In the genomic region with DNA sequence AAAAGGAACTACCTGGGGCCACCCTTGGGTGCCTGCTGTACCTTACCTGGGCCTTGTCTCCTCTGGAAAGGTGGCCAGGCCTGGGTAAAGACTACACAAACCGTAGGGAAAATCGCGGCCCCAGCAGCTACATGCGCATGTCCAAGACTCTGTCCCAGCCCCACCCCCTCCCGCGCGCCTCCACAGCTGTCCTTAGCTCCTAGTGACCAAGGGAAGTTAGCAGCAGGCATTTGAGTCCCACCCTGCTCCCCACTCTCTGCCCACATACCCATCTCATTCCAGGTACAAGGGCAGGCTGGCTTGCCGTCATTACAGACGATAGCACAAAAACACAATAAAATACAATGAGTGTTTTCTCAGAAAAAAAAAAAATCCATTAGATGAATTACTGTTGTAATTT, we compare ENCODE assay signal across 9 mouse cellular contexts. TPM values are rescaled to one million over a fixed set of nuclear protein-coding genes. Genes with fewer than 3 reads are reported as not detected.
DNase-seq lines count a peak whose midpoint lies in the region; ATAC-seq and TF ChIP-seq lines count a peak whose summit lies in the region.
"Had no signal": no experiment of that assay in that cellular context is flagged by ENCODE, and none has a peak within 500 bp of the region (broad histone marks: within the 10 kb centered on the region; RNA-seq: fewer than 3 reads in every experiment).

No protein-coding gene starts in this region.

- in situ Hi-C loops in ES-E14 (cut with MboI; ENCODE audit: low sequenced_read_pairs in 2 of 2, unreplicated experiment in 2 of 2): no loop called here

- H3K4me3 ChIP-seq in heart, embryonic 14.5 days (ENCODE audit: control insufficient read depth in 1 of 2, insufficient read depth in 1 of 2, low read depth in 1 of 2, low read length in 2 of 2): 0 out of 4 replicates have a peak overlapping the region, but pooled peaks of 1 of the 2 experiments have one; percentile 0
- peak overlapping the region; percentile 23 to 38; a peak in 3 of 4 replicates for H3K4me3 ChIP-seq in ES-E14 (ENCODE audit: insufficient read depth in 1 of 2, low read depth in 1 of 2, low read length in 2 of 2, poor library complexity in 1 of 2, severe bottlenecking in 1 of 2)
- no peak overlapping the region for H3K4me3 ChIP-seq in heart, embryonic 16.5 days (ENCODE audit: low read length)
- no peak overlapping the region for H3K4me3 ChIP-seq in midbrain, embryonic 12.5 days

- peaks cover 25% of the 10 kb centered on the region for H3K27me3 ChIP-seq in heart, embryonic 14.5 days (ENCODE audit: control insufficient read depth, insufficient read depth, low read length)
- H3K27me3 ChIP-seq in heart, embryonic 16.5 days (ENCODE audit: control insufficient read depth, insufficient read depth, low read length): 0 out of 2 replicates have a peak, but pooled peaks cover 5% of the 10 kb centered on the region
- H3K27me3 ChIP-seq in midbrain, embryonic 12.5 days: peaks cover 34% of the 10 kb centered on the region

- H3K4me2 ChIP-seq in heart, embryonic 14.5 days (ENCODE audit: low read length): peak overlapping the region; percentile 48
- H3K4me2 ChIP-seq in heart, embryonic 16.5 days (ENCODE audit: low read depth, low read length): peak overlapping the region; percentile 39; the same call in 1 of the 2 replicates
- H3K4me2 ChIP-seq in midbrain, embryonic 12.5 days (replicated peaks): peak overlapping the region; percentile 19

- WGBS in heart, embryonic 14.5 days: 40% methylated on average over 9 of the region's 9 CpGs
- WGBS in heart, embryonic 16.5 days: 35% methylated on average over 9 of the region's 9 CpGs
- WGBS in midbrain, embryonic 12.5 days: 35% methylated on average over 9 of the region's 9 CpGs

- H3K27ac ChIP-seq in heart, embryonic 14.5 days (replicated peaks in 1 of 2; ENCODE audit: control insufficient read depth in 1 of 2, insufficient read depth in 1 of 2, low read depth in 2 of 2, low read length in 2 of 2): no peak overlapping the region
- peak overlapping the region; percentile 54 for H3K27ac ChIP-seq in ES-E14 (ENCODE audit: insufficient read depth, low read depth, low read length, poor library complexity, severe bottlenecking)
- H3K27ac ChIP-seq in heart, embryonic 16.5 days (ENCODE audit: low read length): no peak overlapping the region
- H3K27ac ChIP-seq in midbrain, embryonic 12.5 days (replicated peaks): no peak overlapping the region

- no peaks in the 10 kb centered on the region for H3K36me3 ChIP-seq in heart, embryonic 14.5 days (ENCODE audit: control insufficient read depth, insufficient read depth, low read length)
- H3K36me3 ChIP-seq in ES-E14 (ENCODE audit: control insufficient read depth, insufficient read depth, low read length, poor library complexity, severe bottlenecking): no peaks in the 10 kb centered on the region
- H3K36me3 ChIP-seq in heart, embryonic 16.5 days (ENCODE audit: control insufficient read depth, insufficient read depth): no peaks in the 10 kb centered on the region
- no peaks in the 10 kb centered on the region for H3K36me3 ChIP-seq in midbrain, embryonic 12.5 days

- H3K9me3 ChIP-seq in heart, embryonic 14.5 days (ENCODE audit: control insufficient read depth, low read length): no peaks in the 10 kb centered on the region
- H3K9me3 ChIP-seq in ES-E14 (ENCODE audit: control insufficient read depth, insufficient read depth, low read depth, low read length): no peaks in the 10 kb centered on the region
- H3K9me3 ChIP-seq in heart, embryonic 16.5 days (replicated peaks; ENCODE audit: control insufficient read depth, low read length): no peaks in the 10 kb centered on the region
- H3K9me3 ChIP-seq in midbrain, embryonic 12.5 days: no peaks in the 10 kb centered on the region

- DNase-seq in heart, adult 8-10 months (ENCODE audit: low spot score): no peak
- DNase-seq in ES-E14 (ENCODE audit: low read depth, low spot score): no peak
- DNase-seq in yolk sac, embryonic 10.5 days (ENCODE audit: low spot score): no peak
- no peak for DNase-seq in urinary bladder, postnatal 10 days (ENCODE audit: low spot score)
- DNase-seq: cerebellum, adult 9-10 months had no signal

- ATAC-seq in heart, embryonic 14.5 days (ENCODE audit: insufficient number of reproducible peaks, insufficient read depth, low FRiP score, low read depth): no peak
- ATAC-seq in heart, embryonic 16.5 days (replicated peaks; ENCODE audit: extremely low read depth, insufficient read depth, low FRiP score): no peak
- no peak for ATAC-seq in midbrain, embryonic 12.5 days (ENCODE audit: low FRiP score, low read depth)
- no peak for ATAC-seq in granulocyte monocyte progenitor cell, adult 5-6 weeks (replicated peaks; ENCODE audit: poor library complexity, severe bottlenecking)

- H3K4me1 ChIP-seq in heart, embryonic 14.5 days (ENCODE audit: control insufficient read depth in 2 of 2, insufficient read depth in 2 of 2, low read length in 2 of 2): peaks cover 0 to 10% of the 10 kb centered on the region in 2 experiments; a peak in 2 of 4 replicates
- H3K4me1 ChIP-seq in ES-E14 (ENCODE audit: control insufficient read depth in 2 of 2, insufficient read depth in 2 of 2, low read length in 2 of 2, poor library complexity in 1 of 2): peaks cover 16 to 58% of the 10 kb centered on the region in 2 experiments
- peaks cover 10% of the 10 kb centered on the region for H3K4me1 ChIP-seq in heart, embryonic 16.5 days (ENCODE audit: control insufficient read depth, insufficient read depth, low read length)
- H3K4me1 ChIP-seq in midbrain, embryonic 12.5 days: peaks cover 40% of the 10 kb centered on the region

- H3K9ac ChIP-seq in heart, embryonic 14.5 days (ENCODE audit: low read length): no peak overlapping the region
- peak overlapping the region; percentile 48; the same call in 1 of the 2 replicates for H3K9ac ChIP-seq in ES-E14 (ENCODE audit: insufficient read depth, low read depth, low read length, poor library complexity, severe bottlenecking)
- no peak overlapping the region for H3K9ac ChIP-seq in heart, embryonic 16.5 days (ENCODE audit: low read length)
- H3K9ac ChIP-seq in midbrain, embryonic 12.5 days (replicated peaks): no peak overlapping the region

TF ChIP-seq in ES-E14, 5 proteins besides CTCF, POLR2A, EP300 and RAD21:
- TF ChIP-seq CHD2 (IDR thresholded peaks at IDR 0.05; ENCODE audit: low read depth, low read length): no peak
- no peak for TF ChIP-seq ZC3H11A (IDR thresholded peaks at IDR 0.05; ENCODE audit: borderline replicate concordance, low read depth, low read length)
- TF ChIP-seq MAFK (IDR thresholded peaks at IDR 0.05; ENCODE audit: insufficient read depth, low read depth, low read length): no peak
- TF ChIP-seq HCFC1 (IDR thresholded peaks at IDR 0.05; ENCODE audit: borderline replicate concordance, insufficient read depth, low read length): no peak
- no peak for TF ChIP-seq ZNF384 (IDR thresholded peaks at IDR 0.05; ENCODE audit: low read depth, low read length)

RNA-seq across cellular contexts. Expression of a gene that starts 48.0 kb away (rescaled TPM):
- 8.7 and 8.9 TPM in 2 replicates for polyA plus RNA-seq in heart, embryonic 14.5 days (2014; fragmentation: Nextera tagmentation; extraction: Ambion mirVana)
- total RNA-seq in heart, adult 8-10 months (2022): 10 to 100 TPM; 27.0 to 32.1 (median 29.7) TPM
- 21.5 and 32.4 TPM in 2 replicates for total RNA-seq in ES-E14 (2012; rRNA removed)
- polyA plus RNA-seq in heart, embryonic 16.5 days (2015; fragmentation: Nextera tagmentation; extraction: Ambion mirVana): 6.1 and 6.5 TPM in 2 replicates
- 24.3 and 26.4 TPM in 2 replicates for polyA plus RNA-seq in midbrain, embryonic 12.5 days (2016; fragmentation: Nextera tagmentation; extraction: Ambion mirVana)
- 21.9 and 24.4 TPM in 2 replicates for total RNA-seq in granulocyte monocyte progenitor cell, adult 5-6 weeks (2014; fragmentation: Nextera tagmentation)
- 22.7 and 23.5 TPM in 2 replicates for total RNA-seq in granulocyte monocyte progenitor cell, adult 5-6 weeks (2017)

Comparison
In these comparisons a context has a peak if more than half of its experiments do, and no peak if none do; other contexts are left out.
1. H3K4me3 ChIP-seq: peak in ES-E14 (2 of 2); none in heart, embryonic 16.5 days (single experiment) and midbrain, embryonic 12.5 days (single experiment).
2. Peak in every context shown above with its lines, with median percentiles within 50 percentile points of each other: H3K4me2 ChIP-seq.